Mouse (Mus musculus): Measurements from ENCODE around the gene Snx32.

GRCm38 (mm10) chr19:5448354-5449150 lies 61.8 kb downstream of the Snx32 start:
- TF ChIP-seq CTCF (IDR thresholded peaks at IDR 0.05; ENCODE audit: low read depth, low read length) (no peak), POLR2A (IDR thresholded peaks at IDR 0.05; ENCODE audit: borderline replicate concordance, low read depth, low read length) (no peak)
